In genomic region chr8:106198741-106199140, GRCm38 (mm10) we compare ENCODE assay signal across 9 mouse cellular contexts. TPM values are rescaled to one million over a fixed set of nuclear protein-coding genes. Genes with fewer than 3 reads are reported as not detected.
A peak's percentile ranks its signal among the peaks of the same experiment; 100 is the strongest.
DNase-seq lines count a peak whose midpoint lies in the region; ATAC-seq and TF ChIP-seq lines count a peak whose summit lies in the region.
"Had no signal": no experiment of that assay in that cellular context is flagged by ENCODE, and none has a peak within 500 bp of the region (broad histone marks: within the 10 kb centered on the region; RNA-seq: fewer than 3 reads in every experiment).

No protein-coding gene starts in this region.

- no peaks in the 10 kb centered on the region for H3K9me3 ChIP-seq in hindbrain, embryonic 11.5 days (ENCODE audit: control insufficient read depth, low read length)
- H3K9me3 ChIP-seq in hindbrain, embryonic 13.5 days, result no peaks in the 10 kb centered on the region
- H3K9me3 ChIP-seq in embryonic facial prominence, embryonic 10.5 days, result no peaks in the 10 kb centered on the region
- no peaks in the 10 kb centered on the region for H3K9me3 ChIP-seq in midbrain, postnatal 0 days (ENCODE audit: low read length)
- H3K9me3 ChIP-seq: liver, embryonic 13.5 days had no signal

- no peak for ATAC-seq in hindbrain, embryonic 11.5 days (ENCODE audit: low FRiP score)
- ATAC-seq in hindbrain, embryonic 13.5 days (ENCODE audit: low FRiP score), result no peak
- no peak for ATAC-seq in midbrain, postnatal 0 days (ENCODE audit: low FRiP score)

- H3K4me2 ChIP-seq in hindbrain, embryonic 11.5 days (replicated peaks; ENCODE audit: low read depth, low read length), result no peak overlapping the region
- no peak overlapping the region for H3K4me2 ChIP-seq in hindbrain, embryonic 13.5 days
- H3K4me2 ChIP-seq in midbrain, postnatal 0 days (ENCODE audit: low read depth, low read length, poor library complexity, severe bottlenecking), result no peak overlapping the region
- H3K4me2 ChIP-seq: liver, embryonic 13.5 days had no signal

- peaks cover 8% of the 10 kb centered on the region; the same call in 1 of the 2 replicates for H3K36me3 ChIP-seq in hindbrain, embryonic 11.5 days (ENCODE audit: control insufficient read depth, insufficient read depth, low read length)
- H3K36me3 ChIP-seq in hindbrain, embryonic 13.5 days, result peaks cover 95% of the 10 kb centered on the region
- H3K36me3 ChIP-seq in embryonic facial prominence, embryonic 10.5 days (replicated peaks), result peaks cover 99% of the 10 kb centered on the region
- peaks cover 56% of the 10 kb centered on the region for H3K36me3 ChIP-seq in midbrain, postnatal 0 days (ENCODE audit: insufficient read depth, low read length)

- TF ChIP-seq CTCF in midbrain, postnatal 0 days (IDR thresholded peaks at IDR 0.05), result peak; percentile 81

- no peaks in the 10 kb centered on the region for H3K4me1 ChIP-seq in hindbrain, embryonic 11.5 days (replicated peaks; ENCODE audit: control insufficient read depth, insufficient read depth, low read length)
- H3K4me1 ChIP-seq in hindbrain, embryonic 13.5 days (replicated peaks), result no peaks in the 10 kb centered on the region
- H3K4me1 ChIP-seq in embryonic facial prominence, embryonic 10.5 days, result no peaks in the 10 kb centered on the region
- no peaks in the 10 kb centered on the region for H3K4me1 ChIP-seq in midbrain, postnatal 0 days (ENCODE audit: insufficient read depth, low read length)
- H3K4me1 ChIP-seq: liver, embryonic 13.5 days had no signal

- 34% methylated on average over 1 of the region's 1 CpGs for WGBS in hindbrain, embryonic 11.5 days
- WGBS in hindbrain, embryonic 13.5 days, result 27% methylated on average over 1 of the region's 1 CpGs
- 31% methylated on average over 1 of the region's 1 CpGs for WGBS in embryonic facial prominence, embryonic 10.5 days
- 0% methylated on average over 1 of the region's 1 CpGs for WGBS in midbrain, postnatal 0 days

- DNase-seq in hindbrain, embryonic 11.5 days (ENCODE audit: low spot score), result peak; percentile 49
- peak; percentile 54 to 62 for DNase-seq in B cell, adult 2 months
- peak; percentile 89 for DNase-seq in NIH3T3 (ENCODE audit: low read depth)
- DNase-seq in embryonic facial prominence, embryonic 10.5 days (ENCODE audit: low spot score), result peak; percentile 19
- DNase-seq in kidney, postnatal 14 days, result peak; percentile 65
- peak; percentile 70 for DNase-seq in midbrain, postnatal 0 days (ENCODE audit: low spot score)
- no peak for DNase-seq in testis, postnatal 14 days (ENCODE audit: low spot score)
- DNase-seq: liver, embryonic 13.5 days had no signal

- H3K4me3 ChIP-seq in hindbrain, embryonic 11.5 days (ENCODE audit: low read depth, low read length), result no peak overlapping the region
- no peak overlapping the region for H3K4me3 ChIP-seq in hindbrain, embryonic 13.5 days
- H3K4me3 ChIP-seq in embryonic facial prominence, embryonic 10.5 days, result no peak overlapping the region
- H3K4me3 ChIP-seq in midbrain, postnatal 0 days (ENCODE audit: low read depth, low read length), result no peak overlapping the region
- H3K4me3 ChIP-seq: liver, embryonic 13.5 days had no signal

- no peak overlapping the region for H3K9ac ChIP-seq in hindbrain, embryonic 11.5 days (ENCODE audit: low read depth, low read length)
- H3K9ac ChIP-seq in hindbrain, embryonic 13.5 days, result no peak overlapping the region
- no peak overlapping the region for H3K9ac ChIP-seq in midbrain, postnatal 0 days (replicated peaks; ENCODE audit: low read length, poor library complexity, severe bottlenecking)
- H3K9ac ChIP-seq: liver, embryonic 13.5 days had no signal

- no peak overlapping the region for H3K27ac ChIP-seq in hindbrain, embryonic 11.5 days (ENCODE audit: low read depth, low read length)
- H3K27ac ChIP-seq in hindbrain, embryonic 13.5 days, result no peak overlapping the region
- H3K27ac ChIP-seq in embryonic facial prominence, embryonic 10.5 days (replicated peaks), result no peak overlapping the region
- H3K27ac ChIP-seq in midbrain, postnatal 0 days (ENCODE audit: low read depth, low read length), result no peak overlapping the region
- H3K27ac ChIP-seq: liver, embryonic 13.5 days had no signal

- no peaks in the 10 kb centered on the region for H3K27me3 ChIP-seq in hindbrain, embryonic 11.5 days (ENCODE audit: control insufficient read depth, insufficient read depth, low read length)
- no peaks in the 10 kb centered on the region for H3K27me3 ChIP-seq in hindbrain, embryonic 13.5 days
- no peaks in the 10 kb centered on the region for H3K27me3 ChIP-seq in embryonic facial prominence, embryonic 10.5 days (replicated peaks; ENCODE audit: low read depth, poor library complexity, severe bottlenecking)
- no peaks in the 10 kb centered on the region for H3K27me3 ChIP-seq in midbrain, postnatal 0 days (ENCODE audit: insufficient read depth, low read length)
- H3K27me3 ChIP-seq: liver, embryonic 13.5 days had no signal

RNA-seq across cellular contexts. Expression of gene Slc7a6os, which starts 12.0 kb away (rescaled TPM):
- 46.1 and 46.2 TPM in 2 replicates for polyA plus RNA-seq in hindbrain, embryonic 11.5 days (2014; fragmentation: Nextera tagmentation; extraction: Ambion mirVana)
- 39.2 and 42.0 TPM in 2 replicates for polyA plus RNA-seq in hindbrain, embryonic 13.5 days (2015; fragmentation: Nextera tagmentation; extraction: Ambion mirVana)
- polyA plus RNA-seq in embryonic facial prominence, embryonic 10.5 days (2016; fragmentation: Nextera tagmentation; extraction: Ambion mirVana), result 37.5 and 39.7 TPM in 2 replicates
- total RNA-seq in midbrain, postnatal 0 days (2014; rRNA removed), result 40.5 and 53.3 TPM in 2 replicates
- 33.8 and 35.2 TPM in 2 replicates for polyA plus RNA-seq in midbrain, postnatal 0 days (2015; fragmentation: Nextera tagmentation; extraction: Ambion mirVana)

RNA-seq across cellular contexts. Expression of gene Prmt7, which starts 12.0 kb away (rescaled TPM):
- polyA plus RNA-seq in hindbrain, embryonic 11.5 days (2014; fragmentation: Nextera tagmentation; extraction: Ambion mirVana), result 55.1 and 57.6 TPM in 2 replicates
- polyA plus RNA-seq in hindbrain, embryonic 13.5 days (2015; fragmentation: Nextera tagmentation; extraction: Ambion mirVana), result 56.6 and 57.9 TPM in 2 replicates
- 75.8 and 80.6 TPM in 2 replicates for polyA plus RNA-seq in embryonic facial prominence, embryonic 10.5 days (2016; fragmentation: Nextera tagmentation; extraction: Ambion mirVana)
- total RNA-seq in midbrain, postnatal 0 days (2014; rRNA removed), result 60.0 and 71.6 TPM in 2 replicates
- polyA plus RNA-seq in midbrain, postnatal 0 days (2015; fragmentation: Nextera tagmentation; extraction: Ambion mirVana), result 51.9 and 58.3 TPM in 2 replicates

RNA-seq across cellular contexts. Expression of gene Slc7a6, which starts 30.1 kb away (rescaled TPM):
- polyA plus RNA-seq in hindbrain, embryonic 11.5 days (2014; fragmentation: Nextera tagmentation; extraction: Ambion mirVana), result 84.4 and 88.9 TPM in 2 replicates
- 66.4 and 71.4 TPM in 2 replicates for polyA plus RNA-seq in hindbrain, embryonic 13.5 days (2015; fragmentation: Nextera tagmentation; extraction: Ambion mirVana)
- 71.6 and 84.5 TPM in 2 replicates for polyA plus RNA-seq in embryonic facial prominence, embryonic 10.5 days (2016; fragmentation: Nextera tagmentation; extraction: Ambion mirVana)
- 37.1 and 44.3 TPM in 2 replicates for total RNA-seq in midbrain, postnatal 0 days (2014; rRNA removed)
- polyA plus RNA-seq in midbrain, postnatal 0 days (2015; fragmentation: Nextera tagmentation; extraction: Ambion mirVana), result 40.2 and 41.7 TPM in 2 replicates

RNA-seq across cellular contexts. Expression of gene Pla2g15, which starts 48.5 kb away (rescaled TPM):
- 4.4 and 5.2 TPM in 2 replicates for polyA plus RNA-seq in hindbrain, embryonic 11.5 days (2014; fragmentation: Nextera tagmentation; extraction: Ambion mirVana)
- polyA plus RNA-seq in hindbrain, embryonic 13.5 days (2015; fragmentation: Nextera tagmentation; extraction: Ambion mirVana), result 20.0 and 22.3 TPM in 2 replicates
- 12.8 and 13.8 TPM in 2 replicates for polyA plus RNA-seq in embryonic facial prominence, embryonic 10.5 days (2016; fragmentation: Nextera tagmentation; extraction: Ambion mirVana)
- 21.3 and 22.5 TPM in 2 replicates for total RNA-seq in midbrain, postnatal 0 days (2014; rRNA removed)
- polyA plus RNA-seq in midbrain, postnatal 0 days (2015; fragmentation: Nextera tagmentation; extraction: Ambion mirVana), result 16.7 and 18.7 TPM in 2 replicates
